Mouse (Mus musculus) CH12.LX (cell line): ENCODE results near the gene Ssbp3. TPM values are rescaled to one million over a fixed set of nuclear protein-coding genes. Genes with fewer than 3 reads are reported as not detected.

Source experiments
- DNase-seq: peaks from one replicate; pipeline ENCODE4 v3.0.0-alpha.2; 2013; ENCODE audit errors: extremely low read depth
- H3K27ac ChIP-seq: 2 replicates; pipeline ENCODE4 v1.5.1; 2012; ENCODE audit warnings: low read depth, mild to moderate bottlenecking, control low read depth, moderate library complexity; ENCODE audit not compliant: insufficient read depth
- H3K27me3 ChIP-seq: replicated peaks from 2 replicates; pipeline ENCODE3; 2012; ENCODE audit warnings: inconsistent platforms
- H3K36me3 ChIP-seq, 2 experiments: replicated peaks in 1 of 2; 2 replicates each; pipeline versions ENCODE3 to v1.6.1; 2012; ENCODE audit warnings: inconsistent platforms in 1 of 2, low read length in 1 of 2, mild to moderate bottlenecking in 1 of 2, mixed read lengths in 1 of 2, moderate library complexity in 1 of 2; ENCODE audit not compliant: control insufficient read depth in 1 of 2, insufficient read depth in 1 of 2
- H3K4me1 ChIP-seq, 2 experiments: 2 replicates each; pipeline ENCODE4 v1.6.1; 2012; ENCODE audit warnings: inconsistent platforms in 1 of 2, moderate library complexity in 1 of 2; ENCODE audit not compliant: insufficient read depth in 2 of 2, control insufficient read depth in 1 of 2
- H3K4me2 ChIP-seq: 2 replicates; pipeline ENCODE4 v1.6.1; 2012; ENCODE audit warnings: low read depth, mild to moderate bottlenecking, control low read depth; ENCODE audit not compliant: poor library complexity, insufficient read depth, severe bottlenecking
- H3K4me3 ChIP-seq, 3 experiments: fragments of 150-350 bp in 1 of 3; sonication (generic) in 1 of 3; replicated peaks in 1 of 3; 2 replicates each; pipeline versions ENCODE3 to v1.5.1; 2011 to 2012; ENCODE audit warnings: low read depth in 2 of 3, low read length in 2 of 3, mild to moderate bottlenecking in 2 of 3, moderate library complexity in 2 of 3, control low read depth in 1 of 3, improper control_type of control experiment in 1 of 3, inconsistent platforms in 1 of 3, mixed read lengths in 1 of 3; ENCODE audit not compliant: poor library complexity in 1 of 3
- H3K79me2 ChIP-seq: replicated peaks from 2 replicates; pipeline ENCODE4 v1.6.1; 2012; ENCODE audit warnings: mild to moderate bottlenecking, moderate library complexity; ENCODE audit not compliant: control insufficient read depth, poor library complexity, insufficient read depth, severe bottlenecking; ENCODE audit errors: extremely low read depth
- H3K9ac ChIP-seq: 2 replicates; pipeline ENCODE4 v1.6.1; 2012; ENCODE audit warnings: low read depth, mild to moderate bottlenecking, control low read depth, moderate library complexity; ENCODE audit not compliant: insufficient read depth
- H3K9me3 ChIP-seq: replicated peaks from 2 replicates; pipeline ENCODE3; 2012; ENCODE audit warnings: low read length, inconsistent platforms, mixed read lengths
- ELF1 ChIP-seq: IDR thresholded peaks from 2 replicates; pipeline ENCODE4 v1.6.1; 2014; ENCODE audit warnings: low read depth, mild to moderate bottlenecking, inconsistent platforms, low read length, improper control_type of control experiment
- EP300 ChIP-seq: IDR thresholded peaks from 2 replicates; pipeline ENCODE4 v1.6.1; 2011; ENCODE audit warnings: low read length, improper control_type of control experiment
- IRF4 ChIP-seq: IDR thresholded peaks from 2 replicates; pipeline ENCODE4 v1.6.1; 2014; ENCODE audit warnings: low read depth, mild to moderate bottlenecking, inconsistent platforms, low read length, improper control_type of control experiment
- JUN ChIP-seq: IDR thresholded peaks from 2 replicates; pipeline ENCODE4 v1.6.1; 2011; ENCODE audit warnings: low read depth, mild to moderate bottlenecking, low read length, improper control_type of control experiment, moderate library complexity; ENCODE audit not compliant: insufficient read depth
- KAT2A ChIP-seq: IDR thresholded peaks from 2 replicates; pipeline ENCODE4 v1.6.1; 2012; ENCODE audit warnings: low read length, improper control_type of control experiment, inconsistent platforms; ENCODE audit not compliant: insufficient replicate concordance
- MAFK ChIP-seq: IDR thresholded peaks from 2 replicates; pipeline ENCODE4 v1.6.1; 2011; ENCODE audit warnings: low read length, improper control_type of control experiment; ENCODE audit not compliant: insufficient replicate concordance
- MAX ChIP-seq: IDR thresholded peaks from 2 replicates; pipeline ENCODE4 v1.6.1; 2011; ENCODE audit warnings: low read length, improper control_type of control experiment
- NRF1 ChIP-seq: IDR thresholded peaks from 2 replicates; pipeline ENCODE4 v1.6.1; 2014; ENCODE audit warnings: low read depth, mild to moderate bottlenecking, inconsistent platforms, low read length, improper control_type of control experiment, moderate library complexity
- POLR2AphosphoS2 ChIP-seq: IDR thresholded peaks from 2 replicates; pipeline ENCODE4 v1.6.1; 2011; ENCODE audit warnings: low read depth, low read length, improper control_type of control experiment
- RCOR1 ChIP-seq: conservative IDR thresholded peaks from 2 replicates; pipeline ENCODE4 v1.6.1; 2012; ENCODE audit warnings: low read depth, mild to moderate bottlenecking, inconsistent platforms, low read length, improper control_type of control experiment
- SIN3A ChIP-seq: IDR thresholded peaks from 2 replicates; pipeline ENCODE4 v1.6.1; 2012; ENCODE audit warnings: low read length, improper control_type of control experiment, inconsistent platforms
- TCF12 ChIP-seq: IDR thresholded peaks from 2 replicates; pipeline ENCODE4 v1.6.1; 2014; ENCODE audit warnings: low read depth, mild to moderate bottlenecking, inconsistent platforms, low read length, improper control_type of control experiment
- UBTF ChIP-seq: IDR thresholded peaks from 2 replicates; pipeline ENCODE4 v1.6.1; 2012; ENCODE audit warnings: low read depth, mild to moderate bottlenecking, inconsistent platforms, low read length, improper control_type of control experiment, moderate library complexity
- USF1 ChIP-seq: IDR thresholded peaks from 2 replicates; pipeline ENCODE4 v1.6.1; 2014; ENCODE audit warnings: low read depth, mild to moderate bottlenecking, inconsistent platforms, low read length, improper control_type of control experiment
- ZC3H11A ChIP-seq: IDR thresholded peaks from 2 replicates; pipeline ENCODE4 v1.6.1; 2012; ENCODE audit warnings: low read depth, mild to moderate bottlenecking, inconsistent platforms, low read length, improper control_type of control experiment
- ZKSCAN1 ChIP-seq: IDR thresholded peaks from 2 replicates; pipeline ENCODE4 v1.6.1; 2012; ENCODE audit warnings: low read depth, inconsistent platforms, low read length, improper control_type of control experiment, borderline replicate concordance
- dilution Hi-C: fragments of 300-500 bp; cut with MboI; formaldehyde crosslinking; loops from 2 replicates; pipeline ENCODE4 v1.14.3; 2020; ENCODE audit warnings: low sequenced_read_pairs; ENCODE audit not compliant: extremely low pct_unique_long_range_greater_than_20kb, extremely low pct_ligation_motif_present
- in situ Hi-C: fragments of 300-500 bp; cut with MboI; formaldehyde crosslinking; loops from 3 replicates; pipeline ENCODE4 v1.14.3; 2019; ENCODE audit warnings: low sequenced_read_pairs, low pct_ligation_motif_present, low pct_unique_long_range_greater_than_20kb, mixed read lengths
- polyA plus RNA-seq: library from polyadenylated mRNA; unstranded; fragments of >175 nt; gene quantifications from 2 replicates; pipeline ENCODE4 v1.2.1, GENCODE M21; 2012; ENCODE audit warnings: low read depth; ENCODE audit not compliant: insufficient read length
- total RNA-seq, 2 experiments: library from RNA; depleted of rRNA; stranded (reverse); fragments of 300-350 nt in 1 of 2; fragments of >200 nt in 1 of 2; gene quantifications; 2 replicates each; pipeline ENCODE4 v1.2.3; 2012 to 2014

Ssbp3 gene
- total and polyA plus RNA-seq, 3 experiments = 32.4 to 129 (median 76.5) TPM

DNA sequence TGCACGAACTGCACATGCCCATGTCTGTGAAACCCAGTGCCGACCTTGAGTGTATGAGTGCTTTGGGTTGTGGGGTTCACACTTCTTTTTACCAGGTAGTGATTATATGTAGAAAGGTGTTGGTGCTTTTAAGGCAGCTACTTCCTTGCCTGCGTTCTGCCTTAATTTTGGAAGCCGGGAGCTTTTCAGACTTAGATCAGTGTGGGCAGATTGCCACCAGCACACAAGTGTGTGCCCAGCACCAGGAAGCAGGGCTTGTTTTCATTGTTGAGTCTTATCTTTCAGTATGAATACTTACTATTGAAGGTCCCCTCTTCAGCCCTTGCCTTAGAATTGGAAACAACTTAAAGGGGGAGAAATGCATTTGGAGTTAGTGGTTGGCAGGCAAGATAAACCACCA lies 32.0 kb downstream of the Ssbp3 start:
- in situ Hi-C loops (no loop called here), dilution Hi-C loops (no loop called here)
- Histone ChIP-seq H3K4me1 (peaks cover 65 to 98% of the 10 kb centered on the region in 2 experiments), H3K27ac (no peak overlapping the region), H3K36me3 (peaks cover 7 to 67% of the 10 kb centered on the region in 2 experiments), H3K27me3 (no peaks in the 10 kb centered on the region), H3K9ac (no peak overlapping the region), H3K9me3 (no peaks in the 10 kb centered on the region), H3K79me2 (peaks cover 3% of the 10 kb centered on the region; the same call in 1 of the 2 replicates), H3K4me3 (no peak overlapping the region), H3K4me2 (no peak overlapping the region)
- no peak for DNase-seq
- no peak for TF ChIP-seq IRF4
- TF ChIP-seq TCF12 = no peak
- TF ChIP-seq JUN = no peak
- no peak for TF ChIP-seq USF1
- TF ChIP-seq UBTF = no peak
- TF ChIP-seq EP300 = no peak
- no peak for TF ChIP-seq MAFK
- TF ChIP-seq SIN3A = no peak
- TF ChIP-seq NRF1 = no peak
- TF ChIP-seq ZKSCAN1 = no peak
- TF ChIP-seq ELF1 = no peak

DNA sequence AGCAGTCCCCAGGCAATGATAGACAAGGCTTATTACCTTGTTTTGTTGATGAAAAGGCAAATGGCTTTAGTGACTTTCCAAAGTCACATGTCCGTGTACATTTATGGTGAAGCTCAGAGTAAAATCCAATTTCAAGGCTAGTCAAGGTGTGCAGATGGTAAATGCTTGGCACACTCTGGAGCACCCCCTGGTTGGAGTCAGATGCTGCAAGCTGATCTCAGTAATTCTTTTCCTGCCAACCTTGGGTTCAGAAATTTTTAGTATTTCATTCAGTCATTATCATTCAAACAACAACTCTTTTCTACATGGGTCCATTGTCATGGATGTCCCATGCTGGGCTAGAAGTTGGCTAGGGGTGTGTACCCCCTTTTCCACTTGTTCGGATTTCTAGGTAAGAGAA lies 33.1 kb downstream of the Ssbp3 start:
- Histone ChIP-seq H3K9me3 (no peaks in the 10 kb centered on the region), H3K4me3 (no peak overlapping the region), H3K27me3 (no peaks in the 10 kb centered on the region), H3K27ac (no peak overlapping the region), H3K4me2 (no peak overlapping the region), H3K9ac (no peak overlapping the region), H3K36me3 (peaks cover 7 to 65% of the 10 kb centered on the region in 2 experiments), H3K4me1 (peaks cover 60 to 98% of the 10 kb centered on the region in 2 experiments), H3K79me2 (peaks cover 4% of the 10 kb centered on the region)
- in situ Hi-C loops = no loop called here
- no peak for DNase-seq
- no peak for TF ChIP-seq KAT2A
- no peak for TF ChIP-seq NRF1
- no peak for TF ChIP-seq MAX
- no peak for TF ChIP-seq RCOR1
- no peak for TF ChIP-seq POLR2AphosphoS2
- TF ChIP-seq ZC3H11A = no peak
- dilution Hi-C loops = no loop called here
